Mouse (Mus musculus): ENCODE measurements at regions not wholly inside any gene's neighbourhood (a gene's known extent, or its start where the extent isn't known, plus 50 kb on each side); places are given as distances from the start of the nearest gene placed in this dataset.
"Not testable (repeated sequence)": the region's sequence is repeated elsewhere in the genome, so short reads cannot be mapped to it uniquely, and the experiment has no call there.

- dilution Hi-C loops (cut with MboI; ENCODE audit: extremely low pct_ligation_motif_present, extremely low pct_unique_long_range_greater_than_20kb, low sequenced_read_pairs): no loop called here
- in situ Hi-C loops (cut with MboI; ENCODE audit: low pct_ligation_motif_present, low pct_unique_long_range_greater_than_20kb, low sequenced_read_pairs): no loop called here
- DNase-seq (ENCODE audit: extremely low read depth): no peak
These were observed 537.6 kb downstream of the Serpinb8 start for GRCm38 (mm10) chr1:108127393-108127792.

DNA sequence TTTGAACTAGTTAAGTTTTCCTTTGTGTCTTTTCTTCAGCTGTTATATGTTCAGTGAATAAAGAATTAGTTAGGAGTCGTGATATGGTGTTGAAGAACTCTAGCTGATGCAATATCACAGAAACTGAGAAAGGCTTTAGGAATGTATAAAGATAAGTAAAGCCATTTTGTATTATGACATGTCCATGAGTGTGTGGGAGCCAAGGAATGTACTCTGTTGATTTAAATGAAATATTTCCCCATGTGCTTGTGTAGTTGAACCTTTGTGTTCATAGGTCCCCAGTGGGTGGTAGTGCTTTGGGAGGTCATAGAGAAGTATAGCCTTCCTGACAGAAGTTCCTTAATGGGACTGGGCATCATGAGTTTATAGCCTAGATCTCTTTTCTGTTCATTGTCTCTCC lies 542.2 kb downstream of the Serpinb8 start:
- Histone ChIP-seq H3K4me3 (replicated peaks in 1 of 3; ENCODE audit: low read depth in 2 of 3, low read length in 2 of 3, poor library complexity in 1 of 3) (no peak overlapping the region), H3K27me3 (replicated peaks) (no peaks in the 10 kb centered on the region), H3K9me3 (replicated peaks; ENCODE audit: low read length) (peaks cover 19% of the 10 kb centered on the region), H3K4me2 (ENCODE audit: insufficient read depth, low read depth, poor library complexity, severe bottlenecking) (no peak overlapping the region), H3K9ac (ENCODE audit: insufficient read depth, low read depth) (no peak overlapping the region), H3K36me3 (replicated peaks in 1 of 2; ENCODE audit: control insufficient read depth in 1 of 2, insufficient read depth in 1 of 2, low read length in 1 of 2) (no peaks in the 10 kb centered on the region), H3K27ac (ENCODE audit: insufficient read depth, low read depth) (no peak overlapping the region), H3K79me2 (replicated peaks; ENCODE audit: control insufficient read depth, extremely low read depth, insufficient read depth, poor library complexity, severe bottlenecking) (no peaks in the 10 kb centered on the region), H3K4me1 (ENCODE audit: control insufficient read depth in 1 of 2, insufficient read depth in 2 of 2) (no peaks in the 10 kb centered on the region)
- TF ChIP-seq ZNF384 (IDR thresholded peaks at IDR 0.05; ENCODE audit: low read depth, low read length) (no peak), JUND (conservative IDR thresholded peaks at IDR 0.05; ENCODE audit: low read depth, low read length) (no peak), UBTF (IDR thresholded peaks at IDR 0.05; ENCODE audit: low read depth, low read length) (no peak), CTCF (conservative IDR thresholded peaks at IDR 0.05 in 1 of 2, IDR thresholded peaks at IDR 0.05 in 1 of 2; ENCODE audit: low read depth in 2 of 2, low read length in 2 of 2) (no peak), RCOR1 (conservative IDR thresholded peaks at IDR 0.05; ENCODE audit: low read depth, low read length) (no peak), SIN3A (IDR thresholded peaks at IDR 0.05; ENCODE audit: low read length) (no peak), ZKSCAN1 (IDR thresholded peaks at IDR 0.05; ENCODE audit: borderline replicate concordance, low read depth, low read length) (no peak), PAX5 (IDR thresholded peaks at IDR 0.05; ENCODE audit: low read length) (no peak), MAFK (IDR thresholded peaks at IDR 0.05; ENCODE audit: insufficient replicate concordance, low read length) (no peak), MEF2A (IDR thresholded peaks at IDR 0.05; ENCODE audit: borderline replicate concordance, low read depth, low read length) (no peak)
- in situ Hi-C loops (cut with MboI; ENCODE audit: low pct_ligation_motif_present, low pct_unique_long_range_greater_than_20kb, low sequenced_read_pairs) (no loop called here), dilution Hi-C loops (cut with MboI; ENCODE audit: extremely low pct_ligation_motif_present, extremely low pct_unique_long_range_greater_than_20kb, low sequenced_read_pairs) (no loop called here)
- no peak for DNase-seq (ENCODE audit: extremely low read depth)

More at GRCm38 (mm10) chr1:108127393-108127792, 537.6 kb downstream of the Serpinb8 start:
- Histone ChIP-seq H3K27ac (ENCODE audit: insufficient read depth, low read depth) (no peak overlapping the region), H3K9ac (ENCODE audit: insufficient read depth, low read depth) (no peak overlapping the region), H3K4me1 (ENCODE audit: control insufficient read depth in 1 of 2, insufficient read depth in 2 of 2) (no peaks in the 10 kb centered on the region), H3K36me3 (replicated peaks in 1 of 2; ENCODE audit: control insufficient read depth in 1 of 2, insufficient read depth in 1 of 2, low read length in 1 of 2) (no peaks in the 10 kb centered on the region), H3K27me3 (replicated peaks) (no peaks in the 10 kb centered on the region), H3K79me2 (replicated peaks; ENCODE audit: control insufficient read depth, extremely low read depth, insufficient read depth, poor library complexity, severe bottlenecking) (no peaks in the 10 kb centered on the region), H3K9me3 (replicated peaks; ENCODE audit: low read length) (peaks cover 4% of the 10 kb centered on the region), H3K4me2 (ENCODE audit: insufficient read depth, low read depth, poor library complexity, severe bottlenecking) (no peak overlapping the region), H3K4me3 (replicated peaks in 1 of 3; ENCODE audit: low read depth in 2 of 3, low read length in 2 of 3, poor library complexity in 1 of 3) (no peak overlapping the region)
- TF ChIP-seq HCFC1 (IDR thresholded peaks at IDR 0.05; ENCODE audit: low read depth, low read length) (no peak), KAT2A (IDR thresholded peaks at IDR 0.05; ENCODE audit: insufficient replicate concordance, low read length) (no peak), NELFE (IDR thresholded peaks at IDR 0.05; ENCODE audit: low read depth, low read length) (no peak), USF2 (conservative IDR thresholded peaks at IDR 0.05; ENCODE audit: low read depth, low read length) (no peak), MYC (IDR thresholded peaks at IDR 0.05; ENCODE audit: low read depth, low read length) (no peak), CHD1 (IDR thresholded peaks at IDR 0.05; ENCODE audit: low read depth, low read length) (no peak), NRF1 (IDR thresholded peaks at IDR 0.05; ENCODE audit: low read depth, low read length) (no peak), JUN (IDR thresholded peaks at IDR 0.05; ENCODE audit: insufficient read depth, low read depth, low read length) (no peak)

GRCm38 (mm10) chr1:108135346-108135745 lies 545.5 kb downstream of the Serpinb8 start:
- H3K4me1 ChIP-seq (ENCODE audit: control insufficient read depth in 1 of 2, insufficient read depth in 2 of 2); H3K27me3 ChIP-seq (replicated peaks); DNase-seq (ENCODE audit: extremely low read depth); dilution Hi-C loops (cut with MboI; ENCODE audit: extremely low pct_ligation_motif_present, extremely low pct_unique_long_range_greater_than_20kb, low sequenced_read_pairs); H3K79me2 ChIP-seq (replicated peaks; ENCODE audit: control insufficient read depth, extremely low read depth, insufficient read depth, poor library complexity, severe bottlenecking); H3K4me3 ChIP-seq (replicated peaks in 1 of 3; ENCODE audit: low read depth in 2 of 3, low read length in 2 of 3, poor library complexity in 1 of 3); H3K4me2 ChIP-seq (ENCODE audit: insufficient read depth, low read depth, poor library complexity, severe bottlenecking); H3K27ac ChIP-seq (ENCODE audit: insufficient read depth, low read depth); in situ Hi-C loops (cut with MboI; ENCODE audit: low pct_ligation_motif_present, low pct_unique_long_range_greater_than_20kb, low sequenced_read_pairs); H3K36me3 ChIP-seq (replicated peaks in 1 of 2; ENCODE audit: control insufficient read depth in 1 of 2, insufficient read depth in 1 of 2, low read length in 1 of 2); H3K9ac ChIP-seq (ENCODE audit: insufficient read depth, low read depth): not testable (repeated sequence)
- peaks cover 16% of the 10 kb centered on the region for H3K9me3 ChIP-seq (replicated peaks; ENCODE audit: low read length)
